Mouse (Mus musculus): ENCODE measurements around the gene Zfp968.
"Not testable (repeated sequence)": the region's sequence is repeated elsewhere in the genome, so short reads cannot be mapped to it uniquely, and the experiment has no call there.

The Zfp968 gene

GRCm38 (mm10) chr2:175372136-175372535, at the start of gene Zfp968:
Gene Zfp968, plus strand, starts transcription at chr2:175372436.
- DNase-seq = not testable (repeated sequence)

GRCm38 (mm10) chr2:175338097-175338496, 34.1 kb upstream of the Zfp968 start, which contains the start of gene Gm4631:
Gene Gm4631, minus strand, starts transcription at chr2:175338197.
- not testable (repeated sequence) for DNase-seq

All from spleen, adult 18-20 months (tissue).